Mouse (Mus musculus) left cerebral cortex, postnatal 25 days (tissue): ENCODE measurements around the gene Bahcc1. TPM values are rescaled to one million over a fixed set of nuclear protein-coding genes. Genes with fewer than 3 reads are reported as not detected.

Experiments
- DNase-seq, 2 experiments: peaks; one replicate each; pipeline ENCODE4 v3.0.0; 2022; ENCODE audit warnings: low spot score in 2 of 2, mixed read lengths in 1 of 2
- intact Hi-C: fragments of 180-260 bp; cut with DNase I; formaldehyde crosslinking; loops from one replicate; pipeline ENCODE4 v1.15.1; 2025
- total RNA-seq, 2 experiments: library from RNA; stranded (reverse); gene quantifications; 2 replicates each; pipeline ENCODE4 v1.2.3; 2021

Gene Bahcc1
- total RNA-seq, 2 experiments from 2014 or later, result 16.3 to 21.9 TPM

DNA sequence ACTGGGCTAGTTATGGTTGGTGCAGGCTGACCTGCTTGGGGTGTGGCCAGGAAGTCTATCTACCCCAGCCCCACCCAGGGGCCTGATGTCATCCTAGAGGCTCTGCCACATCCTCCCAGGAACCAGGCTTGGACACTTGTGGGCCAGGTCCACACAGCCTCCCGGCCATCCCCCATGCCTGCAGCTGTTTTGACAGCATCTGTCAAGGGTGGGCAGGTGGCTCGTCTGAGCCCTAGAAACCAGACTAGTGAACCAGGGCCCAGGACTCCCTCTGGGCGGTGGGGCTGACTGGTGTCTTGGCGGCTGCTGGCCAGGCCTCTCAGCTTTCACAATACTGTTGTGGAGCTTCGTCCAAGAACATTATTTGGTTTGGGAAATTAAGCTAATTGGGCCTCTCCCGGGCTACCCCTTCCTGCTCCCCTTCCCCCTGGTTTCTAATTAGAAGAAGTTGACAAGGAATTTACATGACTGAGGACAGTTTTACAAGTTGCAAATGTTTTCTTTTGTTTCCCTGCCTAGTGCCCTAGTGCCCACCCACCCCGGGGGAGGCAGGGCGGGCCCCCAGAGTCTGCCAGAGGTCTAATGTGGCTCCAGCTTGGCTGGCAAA, 36.9 kb downstream of the Bahcc1 start:
- DNase-seq, result peak in 1 of 2 experiments; percentile 30
- intact Hi-C loops, result no loop called here

- intact Hi-C loops, result no loop called here
- peak; percentile 45 to 79 for DNase-seq
Observed at GRCm38 (mm10) chr11:120279335-120279734, 46.6 kb downstream of the Bahcc1 start.

GRCm38 (mm10) chr11:120280281-120280773, 47.6 kb downstream of the Bahcc1 start:
- intact Hi-C loops, result no loop called here
- no peak for DNase-seq

- no peak for DNase-seq
- intact Hi-C loops, result no loop called here
Observed at GRCm38 (mm10) chr11:120280774-120281173, 48.0 kb downstream of the Bahcc1 start.

DNA sequence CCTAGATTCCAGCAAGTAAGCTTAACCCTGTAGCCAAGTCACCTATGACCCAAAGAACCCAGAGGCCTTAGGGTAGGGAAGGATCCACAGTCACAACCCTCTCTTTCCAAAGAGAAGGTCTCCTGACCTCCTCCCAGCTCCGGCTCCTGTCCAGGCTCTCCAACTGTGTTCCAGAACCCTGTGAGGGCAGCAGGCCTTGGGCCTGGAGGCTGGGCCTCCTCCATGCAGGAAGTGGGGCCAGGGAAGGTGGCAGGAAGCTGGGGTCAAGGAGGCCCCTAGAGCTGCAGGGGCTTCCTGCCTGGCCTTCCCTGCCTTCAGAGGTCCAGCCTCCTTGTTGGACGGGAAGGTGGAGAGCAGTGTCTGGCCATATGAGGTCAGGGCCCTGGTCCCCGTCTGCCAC, 48.5 kb downstream of the Bahcc1 start:
- DNase-seq, result no peak
- intact Hi-C loops, result no loop called here

GRCm38 (mm10) chr11:120283542-120283941, 50.8 kb downstream of the Bahcc1 start:
- DNase-seq, result no peak
- intact Hi-C loops, result no loop called here

- intact Hi-C loops, result no loop called here
- no peak for DNase-seq
Observed at GRCm38 (mm10) chr11:120289644-120290043, 56.9 kb downstream of the Bahcc1 start.

GRCm38 (mm10) chr11:120290266-120290665, 57.5 kb downstream of the Bahcc1 start:
- intact Hi-C loops, result no loop called here
- no peak for DNase-seq

DNA sequence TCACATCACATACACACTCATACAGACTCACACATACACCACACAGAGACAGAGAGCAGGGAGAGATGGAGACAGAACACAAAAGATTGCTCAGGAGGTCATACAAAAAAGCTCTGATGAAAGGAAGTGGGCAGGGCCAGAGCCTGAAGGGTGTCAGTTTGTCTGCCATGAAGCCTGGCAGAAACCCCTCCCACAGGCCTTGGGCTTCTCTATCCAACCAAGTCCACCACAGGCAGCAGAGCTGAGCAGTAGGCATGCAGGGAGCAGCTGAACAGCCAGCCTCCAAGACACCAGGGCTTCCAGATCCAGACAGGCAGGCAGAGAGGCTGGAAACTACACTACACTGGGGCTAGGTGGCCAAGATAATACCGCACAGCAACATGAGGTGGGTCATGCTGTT, 61.0 kb downstream of the Bahcc1 start:
- intact Hi-C loops, result no loop called here
- no peak for DNase-seq

DNA sequence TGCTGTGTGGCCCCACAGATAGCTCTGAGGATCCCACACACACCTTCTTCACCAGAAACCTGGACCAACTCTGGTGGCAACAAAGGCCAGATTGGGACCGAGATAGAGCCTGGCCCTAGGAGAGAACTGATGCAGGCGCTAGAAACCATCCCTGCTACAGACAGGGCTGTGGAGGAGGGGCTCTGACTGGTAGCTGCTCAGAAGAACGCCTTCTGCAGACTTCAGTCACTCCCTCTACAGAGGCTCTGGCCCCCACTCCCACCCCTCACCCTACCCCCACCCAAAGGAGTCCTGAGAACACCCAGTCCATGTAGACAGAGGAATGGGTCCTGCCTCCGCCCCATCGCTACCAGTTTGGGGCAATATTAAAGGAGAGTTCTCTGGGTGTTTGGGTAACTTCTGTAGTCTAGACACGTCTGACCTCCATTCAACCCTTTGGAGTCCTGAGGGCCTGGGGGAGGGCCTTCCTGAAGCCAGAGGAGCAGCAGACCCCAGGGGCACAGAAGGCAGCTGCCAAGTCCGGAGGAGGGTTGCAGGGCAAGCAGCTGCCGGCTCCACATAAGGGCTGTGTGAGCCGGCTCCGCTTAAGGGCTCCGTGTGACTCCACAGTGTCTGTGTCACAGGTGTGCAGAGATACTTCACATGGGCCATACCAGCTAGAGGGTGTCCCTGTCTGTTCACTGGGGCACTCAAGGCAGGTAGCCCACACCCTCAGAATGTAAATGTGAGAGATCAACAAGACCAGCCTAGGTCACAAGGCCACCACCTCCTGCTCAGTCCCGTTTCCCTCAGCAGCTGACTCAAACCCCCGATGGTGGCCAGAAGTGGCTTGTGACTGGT, 63.8 kb downstream of the Bahcc1 start:
- intact Hi-C loops, result no loop called here

GRCm38 (mm10) chr11:120297767-120298166, 65.0 kb downstream of the Bahcc1 start:
- intact Hi-C loops, result no loop called here
- DNase-seq, result no peak

More for the DNA sequence above, 63.8 kb downstream of the Bahcc1 start:
- no peak for DNase-seq

DNA sequence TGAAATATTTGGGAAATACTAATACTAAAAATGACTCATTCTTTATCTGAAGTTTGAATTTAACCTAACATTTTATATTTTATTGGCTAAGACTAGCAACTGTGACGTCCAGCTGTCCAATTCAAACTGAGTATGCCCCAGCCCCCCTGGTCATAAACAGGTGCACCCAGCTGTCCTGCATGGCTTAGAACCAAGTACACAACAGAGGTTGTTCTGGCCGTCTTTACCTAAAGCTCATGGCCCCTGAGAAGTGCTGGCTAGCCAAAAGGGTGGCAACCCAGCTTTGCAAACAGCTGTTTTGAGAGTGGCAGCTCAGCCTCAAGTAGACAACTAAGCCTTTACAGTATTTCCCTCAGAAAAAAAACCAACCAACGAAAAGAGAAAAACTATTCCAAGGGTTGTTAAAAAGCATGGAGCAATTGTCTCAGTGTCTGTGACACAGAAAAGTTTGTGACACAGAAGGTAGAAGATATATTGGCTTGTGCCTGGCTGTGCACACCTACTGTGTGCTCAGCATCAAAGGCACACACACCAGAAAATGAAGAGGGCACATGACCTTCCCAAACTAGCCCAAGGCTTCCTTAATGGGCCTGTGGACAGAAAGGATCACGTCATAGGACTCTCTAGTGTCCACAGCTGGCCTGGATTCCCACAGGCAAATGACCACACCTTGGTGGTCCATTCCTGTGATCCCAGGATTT, 65.8 kb downstream of the Bahcc1 start:
- DNase-seq, result no peak
- intact Hi-C loops, result no loop called here

DNA sequence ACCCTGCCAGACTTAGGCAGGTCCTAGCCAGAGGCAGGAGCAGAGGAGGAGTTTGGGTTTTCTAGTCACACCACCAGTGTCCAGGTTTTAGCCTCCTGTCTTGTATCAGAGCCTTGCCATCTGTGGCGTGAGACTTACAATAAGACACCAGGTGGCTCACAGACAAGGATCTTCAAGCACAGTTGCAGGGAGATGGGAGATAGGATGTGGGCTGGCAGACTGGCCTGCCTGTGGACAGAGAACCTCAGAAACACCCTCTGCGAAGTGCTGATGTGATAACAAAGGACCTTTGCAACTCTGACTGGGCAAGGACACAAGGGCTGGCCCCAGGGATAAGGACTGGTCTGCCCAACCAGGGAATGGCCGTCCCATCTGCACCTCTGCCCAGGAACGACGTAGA, 66.7 kb downstream of the Bahcc1 start:
- no peak for DNase-seq
- intact Hi-C loops, result no loop called here

DNA sequence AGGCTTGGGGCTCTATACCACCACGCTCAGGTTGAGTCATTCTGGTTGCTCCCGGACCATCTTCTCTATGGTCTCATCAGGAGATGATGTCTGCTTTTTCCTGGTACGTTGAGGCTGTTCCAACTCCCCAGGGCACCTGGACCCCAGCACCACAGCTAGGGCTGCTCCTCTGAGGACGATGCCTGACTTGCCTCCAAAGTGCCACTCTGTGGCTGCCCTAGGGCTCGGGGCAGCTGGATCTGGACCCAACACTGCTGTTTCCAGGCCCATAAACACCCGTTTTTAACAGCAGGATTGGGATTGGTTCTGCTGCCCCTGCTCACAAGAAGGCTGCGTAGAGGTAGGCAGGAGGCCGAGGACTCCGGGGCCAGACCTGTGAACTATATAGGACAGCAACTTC, 70.4 kb downstream of the Bahcc1 start:
- no peak for DNase-seq
- intact Hi-C loops, result no loop called here

DNA sequence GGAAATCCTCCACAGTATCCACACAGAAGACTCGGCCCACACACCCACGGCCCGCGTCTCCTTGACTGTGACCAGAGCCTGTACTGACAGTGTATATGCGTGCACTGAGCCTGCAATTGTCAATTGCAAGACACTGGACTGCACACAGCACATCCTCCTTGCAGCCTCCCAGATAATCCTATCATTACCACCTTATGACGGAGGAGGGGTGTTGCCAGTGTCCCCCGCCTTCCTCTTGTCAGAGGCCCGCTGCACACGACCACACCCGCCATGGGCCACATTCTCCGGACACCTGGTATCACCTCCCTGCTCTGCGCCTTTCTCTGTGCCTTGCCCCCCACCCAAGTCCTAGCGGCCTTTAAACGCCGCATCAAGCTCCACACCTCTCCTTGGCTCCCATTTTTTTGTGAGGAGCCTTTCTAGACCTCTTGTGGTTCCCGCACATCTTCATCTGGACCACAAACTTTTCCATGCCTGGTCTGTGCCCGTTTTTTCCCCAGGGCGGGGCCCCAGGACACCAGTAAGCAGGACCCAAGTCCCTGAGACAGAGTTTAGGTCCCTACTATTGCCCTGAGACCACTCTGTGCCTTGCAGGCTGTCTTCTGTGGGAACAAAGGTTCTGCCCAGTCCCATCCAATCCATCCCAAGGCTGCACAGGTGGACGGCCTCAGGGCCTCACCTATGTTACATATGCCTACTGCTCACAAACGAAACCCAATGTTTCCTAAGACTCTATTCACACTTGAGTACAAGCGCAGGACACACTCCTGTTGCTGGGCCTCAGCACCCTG, 71.0 kb downstream of the Bahcc1 start:
- intact Hi-C loops, result loop anchor here (2.0 kb wide), 2 partner anchors 45 to 63 kb away; partner anchors contain the start of gene Actg1
- DNase-seq, result no peak

- intact Hi-C loops, result loop anchor here (2.0 kb wide), 2 partner anchors 44 to 64 kb away; partner anchors contain the start of gene Actg1
- DNase-seq, result no peak
Observed at GRCm38 (mm10) chr11:120304350-120304694, 71.6 kb downstream of the Bahcc1 start.

GRCm38 (mm10) chr11:120304886-120305534, 72.3 kb downstream of the Bahcc1 start:
- peak; percentile 86 to 87 for DNase-seq
- intact Hi-C loops, result loop anchor here (2.0 to 5.0 kb wide), 3 partner anchors 43 to 64 kb away; partner anchors contain the start of gene Actg1

DNA sequence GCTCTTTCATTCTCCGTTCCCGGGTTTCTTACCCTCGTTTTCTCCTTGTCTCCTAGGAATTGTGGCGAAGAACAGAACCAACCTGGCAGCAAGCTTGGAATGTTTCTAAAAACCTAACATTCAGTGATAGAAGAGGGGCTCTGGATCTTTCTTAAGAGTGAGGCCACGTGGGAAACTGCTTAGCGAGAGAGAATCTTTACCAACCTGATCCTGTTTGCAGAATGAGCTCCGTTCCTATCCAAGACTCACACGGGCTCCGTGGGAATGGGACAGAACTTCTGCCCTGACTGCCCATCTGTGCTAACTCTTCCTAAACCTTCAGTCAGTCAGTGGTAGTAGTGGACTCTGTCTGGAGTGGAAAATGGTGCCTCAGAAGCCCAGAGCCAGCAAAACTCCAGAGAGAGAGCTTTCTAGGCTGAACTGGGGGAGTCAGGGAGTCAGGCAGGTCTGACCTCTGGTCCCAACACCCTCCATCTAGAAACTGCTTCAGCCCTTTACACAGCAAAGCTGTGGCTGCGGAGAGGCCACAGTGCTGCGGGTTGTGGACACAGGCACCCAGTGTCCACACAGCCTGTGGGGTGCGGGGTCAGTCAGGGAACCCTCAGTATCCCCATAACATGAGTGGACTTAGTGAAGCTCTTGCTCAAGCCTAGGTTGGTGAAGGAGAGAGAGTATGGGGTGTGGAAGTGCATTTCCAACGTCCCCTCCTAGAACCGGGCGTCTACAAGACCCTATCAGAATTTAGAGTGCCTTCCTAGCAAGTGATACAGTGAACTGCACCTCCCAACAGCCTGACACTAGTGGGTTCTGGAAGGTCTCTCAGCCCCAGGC, 73.0 kb downstream of the Bahcc1 start:
- intact Hi-C loops, result loop anchor here (2.0 to 5.0 kb wide), 5 partner anchors 43 to 195 kb away; partner anchors contain the start of gene Actg1
- DNase-seq, result no peak
